10 mouse cellular contexts compared by ENCODE assay signal in genomic region chr4:139013281-139013680, GRCm38 (mm10). TPM values are rescaled to one million over a fixed set of nuclear protein-coding genes. Genes with fewer than 3 reads are reported as not detected.
"Had no signal": no experiment of that assay in that cellular context is flagged by ENCODE, and none has a peak within 500 bp of the region (broad histone marks: within the 10 kb centered on the region; RNA-seq: fewer than 3 reads in every experiment).

No protein-coding gene starts in this region.

- DNase-seq: layer of hippocampus, adult 9-11 months; layer of hippocampus, postnatal 36 days; right cerebral cortex, adult 18-20 months; right cerebral cortex, postnatal 25 days; thymus, adult 2 months; thymus, postnatal 25 days had no signal

RNA-seq across cellular contexts. Expression of gene Rnf186, which starts 46.4 kb away (rescaled TPM):
- total RNA-seq: layer of hippocampus, adult 18-20 months; layer of hippocampus, postnatal 36 days; left cerebral cortex, adult 8-10 months; left cerebral cortex, postnatal 25 days; megakaryocyte-erythroid progenitor cell, adult 5-6 weeks had no signal
